Mouse (Mus musculus) G1E (cell line): ENCODE data around the gene Syn3.

Experiments
- CTCF ChIP-seq: IDR thresholded peaks from 2 replicates; pipeline ENCODE4 v1.5.1; 2012; ENCODE audit warnings: low read depth, low read length, inconsistent platforms, mixed read lengths
- GATA1 ChIP-seq: IDR thresholded peaks from 2 replicates; pipeline ENCODE4 v1.6.1; 2012; ENCODE audit warnings: borderline replicate concordance, low read length, inconsistent platforms, mixed read lengths
- GATA2 ChIP-seq: IDR thresholded peaks from 2 replicates; pipeline ENCODE4 v1.6.1; 2012; ENCODE audit warnings: low read depth, low read length, inconsistent platforms, borderline replicate concordance
- POLR2AphosphoS5 ChIP-seq: IDR thresholded peaks from 2 replicates; pipeline ENCODE4 v1.6.1; 2012; ENCODE audit warnings: low read depth, low read length, inconsistent platforms; ENCODE audit not compliant: insufficient replicate concordance
- TAL1 ChIP-seq: conservative IDR thresholded peaks from 2 replicates; pipeline ENCODE4 v1.6.1; 2012; ENCODE audit warnings: low read depth, low read length, inconsistent platforms, mixed read lengths

DNA sequence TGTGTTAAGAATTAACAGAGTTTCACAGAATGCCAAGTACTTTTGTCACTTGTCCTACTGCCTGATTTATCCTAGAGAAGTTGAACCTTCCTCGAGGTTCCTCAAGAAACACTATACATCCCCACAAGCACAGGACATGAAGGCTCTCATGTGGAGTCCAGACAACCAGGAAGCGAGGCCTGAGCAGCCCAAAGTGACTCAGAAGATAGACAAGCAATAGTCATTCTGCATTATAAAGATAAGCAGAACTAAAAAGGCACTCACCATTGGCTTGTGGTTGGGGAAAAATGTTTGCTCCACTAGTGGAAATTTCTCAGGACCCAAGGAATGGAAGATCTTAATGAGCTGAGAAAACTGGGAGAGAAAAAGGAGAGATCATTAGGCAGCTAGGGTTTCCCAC lies 147.4 kb downstream of the Syn3 start:
- TF ChIP-seq CTCF (no peak), TAL1 (no peak), POLR2AphosphoS5 (no peak), GATA1 (no peak), GATA2 (no peak)
